Mouse (Mus musculus) retina, embryonic 14.5 days (tissue): ENCODE data around the gene Larp6.
A peak's percentile ranks its signal among the peaks of the same experiment; 100 is the strongest.

Experiments
- DNase-seq: peaks from one replicate; pipeline ENCODE4 v3.0.0-alpha.2; 2015; ENCODE audit warnings: low spot score

The Larp6 gene

GRCm38 (mm10) chr9:60712771-60713541 is at the start of gene Larp6:
Gene Larp6, plus strand, starts transcription at chr9:60712989.
- peak; percentile 62 for DNase-seq

- DNase-seq, result no peak
Observed at GRCm38 (mm10) chr9:60664385-60664784, 48.4 kb upstream of the Larp6 start.

GRCm38 (mm10) chr9:60664866-60665265 is 47.9 kb upstream of the Larp6 start:
- no peak for DNase-seq

GRCm38 (mm10) chr9:60665535-60665934 is 47.3 kb upstream of the Larp6 start:
- no peak for DNase-seq

- DNase-seq, result no peak
Observed at GRCm38 (mm10) chr9:60668886-60669285, 43.9 kb upstream of the Larp6 start.

- no peak for DNase-seq
Observed at GRCm38 (mm10) chr9:60672568-60672967, 40.2 kb upstream of the Larp6 start.

GRCm38 (mm10) chr9:60674780-60675179 is 38.0 kb upstream of the Larp6 start:
- peak; percentile 39 for DNase-seq

GRCm38 (mm10) chr9:60676429-60676828 is 36.4 kb upstream of the Larp6 start:
- DNase-seq, result no peak

GRCm38 (mm10) chr9:60678913-60679312 is 33.9 kb upstream of the Larp6 start:
- DNase-seq, result no peak

GRCm38 (mm10) chr9:60681005-60681404 is 31.8 kb upstream of the Larp6 start:
- DNase-seq, result peak; percentile 35

GRCm38 (mm10) chr9:60682753-60683152 is 30.0 kb upstream of the Larp6 start:
- DNase-seq, result no peak

- no peak for DNase-seq
Observed at GRCm38 (mm10) chr9:60687415-60687814, 25.4 kb upstream of the Larp6 start.

GRCm38 (mm10) chr9:60687891-60688324 is 24.9 kb upstream of the Larp6 start, which contains the start of gene Lrrc49:
Gene Lrrc49, minus strand, starts transcription at chr9:60688158.
- peak; percentile 97 for DNase-seq

GRCm38 (mm10) chr9:60692624-60693023 is 20.2 kb upstream of the Larp6 start:
- DNase-seq, result no peak

- peak; percentile 38 for DNase-seq
Observed at GRCm38 (mm10) chr9:60693986-60694385, 18.8 kb upstream of the Larp6 start.

- no peak for DNase-seq
Observed at GRCm38 (mm10) chr9:60696271-60696985, 16.4 kb upstream of the Larp6 start.

- DNase-seq, result peak; percentile 25
Observed at GRCm38 (mm10) chr9:60699581-60700231, 13.1 kb upstream of the Larp6 start.

- no peak for DNase-seq
Observed at GRCm38 (mm10) chr9:60707594-60707993, 5.2 kb upstream of the Larp6 start.

- no peak for DNase-seq
Observed at GRCm38 (mm10) chr9:60708606-60709005, 4.2 kb upstream of the Larp6 start.

- no peak for DNase-seq
Observed at GRCm38 (mm10) chr9:60709721-60710120, 3.1 kb upstream of the Larp6 start.

GRCm38 (mm10) chr9:60712011-60712410 is 778 bp upstream of the Larp6 start:
- no peak for DNase-seq

GRCm38 (mm10) chr9:60713616-60714015 is 827 bp downstream of the Larp6 start:
- no peak for DNase-seq

GRCm38 (mm10) chr9:60714191-60714590 is 1.4 kb downstream of the Larp6 start:
- DNase-seq, result no peak
